Mouse (Mus musculus) granulocyte monocyte progenitor cell, adult 5-6 weeks (primary cell): ENCODE results near the gene Pdgfc. TPM values are rescaled to one million over a fixed set of nuclear protein-coding genes. Genes with fewer than 3 reads are reported as not detected.

ENCODE experiments used
- ATAC-seq: replicated peaks from 2 replicates; pipeline ENCODE4 v1.8.0; 2016; ENCODE audit warnings: mild to moderate bottlenecking, moderate TSS enrichment, inconsistent platforms; ENCODE audit not compliant: poor library complexity, severe bottlenecking
- total RNA-seq, 2 experiments: library from RNA; stranded (forward) in 1 of 2; stranded (reverse) in 1 of 2; fragments of 200-712, 200-1000 nt in 1 of 2; fragments of >200 nt in 1 of 2; fragmentation: Nextera tagmentation in 1 of 2; gene quantifications; 2 replicates each; pipeline ENCODE4 v1.2.3; 2014 to 2017

Gene Pdgfc
- total RNA-seq (2014; fragmentation: Nextera tagmentation) (not detected in 2 replicates), total RNA-seq (2017) (not detected in 2 replicates)

DNA sequence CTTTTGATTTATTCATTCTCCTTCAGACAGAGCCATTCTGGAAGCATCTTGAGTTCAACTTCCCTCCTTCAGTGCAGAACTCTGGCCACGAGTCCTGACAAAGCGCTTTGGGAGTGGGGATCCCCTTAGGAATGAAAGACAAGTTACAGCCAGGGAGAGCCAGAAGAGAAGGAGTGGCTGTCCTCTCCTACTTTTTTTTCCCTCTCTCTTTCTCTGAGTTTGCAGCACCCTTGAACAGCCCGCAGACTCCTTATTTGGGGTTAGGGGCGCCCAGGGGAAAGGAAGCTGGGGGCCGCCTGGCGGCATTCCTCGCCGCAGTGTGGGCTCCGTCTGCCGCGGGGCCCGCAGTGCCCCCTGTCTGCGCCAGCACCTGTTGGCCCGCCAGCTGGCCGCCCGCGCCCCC, at the start of gene Pdgfc:
Gene Pdgfc, plus strand, starts transcription at position 266 of the 403 bp plus-strand sequence.
- ATAC-seq, result no peak

DNA sequence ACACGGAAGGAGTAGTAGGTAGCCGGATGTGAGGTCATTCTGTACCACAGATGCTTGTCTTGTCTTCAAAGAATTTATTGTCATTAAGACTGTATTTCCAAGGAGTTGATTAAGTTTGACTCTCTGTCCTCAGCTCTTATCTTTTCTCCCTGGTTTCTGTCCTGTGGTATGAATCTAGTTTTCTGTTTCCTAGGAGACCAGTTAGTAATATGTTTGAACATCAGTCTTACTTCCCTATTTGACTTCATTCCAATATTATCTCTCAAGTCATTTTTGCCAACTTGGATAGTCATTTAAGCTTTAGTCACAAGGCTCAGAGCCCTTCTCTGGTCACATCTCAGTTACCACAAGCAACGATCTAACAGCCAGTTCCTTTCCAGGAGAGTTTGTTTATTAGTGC, 27.0 kb upstream of the Pdgfc start:
- ATAC-seq, result no peak; the same call in 1 of the 2 replicates

DNA sequence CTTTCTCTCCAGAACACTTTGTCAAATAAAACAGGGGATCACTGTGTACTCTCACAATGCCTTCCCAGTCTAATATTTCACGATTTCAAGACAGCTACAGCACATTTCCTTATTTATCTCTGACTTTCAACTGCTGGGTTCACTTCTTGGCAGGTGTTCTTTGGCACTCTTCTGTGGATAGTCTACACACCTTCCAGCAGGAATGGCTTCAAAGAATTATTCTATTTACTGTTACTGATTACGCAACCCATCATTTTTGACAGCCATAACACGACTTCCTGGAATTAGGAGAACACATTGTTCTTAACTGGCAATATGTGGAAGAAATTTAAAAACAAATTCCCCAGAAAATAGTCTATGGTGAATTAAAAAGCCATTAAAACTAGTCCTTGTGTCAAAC, 26.3 kb upstream of the Pdgfc start:
- no peak for ATAC-seq

DNA sequence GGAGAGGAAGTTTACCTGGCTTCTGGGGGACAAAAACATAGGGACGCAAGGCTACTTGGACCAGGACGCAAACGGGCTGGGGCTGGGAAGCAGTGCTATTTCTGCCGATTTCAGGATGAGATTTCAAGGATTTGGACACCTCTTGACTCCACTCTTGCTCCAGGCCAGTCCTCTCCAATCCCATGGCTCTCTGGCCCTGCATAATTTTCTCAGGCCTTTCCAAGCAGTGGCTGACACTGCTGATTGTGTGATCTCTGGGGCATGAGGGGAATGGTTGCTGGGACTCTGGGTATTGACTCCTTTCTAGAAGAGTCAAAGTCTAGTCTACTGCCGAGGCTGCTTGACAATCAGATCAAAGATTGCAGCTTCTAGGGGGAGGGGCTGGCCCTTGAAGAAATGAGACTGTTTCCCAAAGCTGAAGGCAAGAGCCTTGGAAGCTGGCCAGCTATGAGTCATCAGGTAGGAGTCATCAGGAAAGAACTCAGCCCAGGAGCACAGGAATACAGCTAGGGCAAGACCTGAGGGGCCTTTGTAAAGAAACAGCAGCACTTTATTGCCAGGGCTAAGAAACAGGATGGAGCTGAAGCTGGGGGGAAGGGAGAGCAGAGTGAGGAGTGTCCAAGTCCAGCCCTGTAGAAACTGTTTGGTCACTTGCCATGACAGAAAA, 18.7 kb upstream of the Pdgfc start:
- ATAC-seq, result no peak

DNA sequence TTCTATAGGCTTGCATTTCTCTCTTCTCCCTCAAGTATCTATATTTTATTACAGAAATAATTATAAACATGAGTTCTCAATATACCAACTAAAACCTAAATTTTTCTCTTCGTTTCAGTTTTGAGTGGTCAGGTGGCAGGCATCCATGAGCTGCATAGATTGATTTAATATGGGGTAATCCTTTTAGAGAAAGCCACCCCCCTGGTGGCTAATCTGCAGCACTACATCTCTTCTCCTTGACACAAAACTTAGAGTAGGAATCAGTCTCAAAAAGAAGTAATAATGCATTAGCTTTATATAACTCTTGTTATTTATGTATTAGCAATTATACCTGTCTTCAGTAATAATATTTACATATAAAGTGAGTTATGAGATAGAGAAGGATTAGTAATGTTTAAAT, 16.2 kb upstream of the Pdgfc start:
- peak; percentile 65; the same call in 1 of the 2 replicates for ATAC-seq

DNA sequence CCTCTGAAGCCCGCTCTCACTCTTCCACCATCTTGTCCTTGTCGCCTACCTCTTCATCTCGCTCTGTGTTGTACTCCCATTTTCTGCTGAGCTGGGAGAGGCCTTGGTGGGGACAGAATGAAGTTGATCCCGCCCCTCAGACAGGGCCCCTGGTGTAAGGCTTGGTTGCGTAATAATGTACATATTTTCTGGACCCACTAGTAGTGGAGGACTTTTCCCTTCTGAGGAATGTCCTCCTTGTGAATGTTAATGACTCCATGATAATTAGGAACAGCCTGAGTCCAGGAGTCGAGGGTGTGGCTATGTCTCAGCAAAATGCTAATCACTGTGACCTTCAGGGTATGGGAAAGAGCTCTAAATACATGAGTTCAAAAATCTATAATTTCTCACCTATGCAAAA, 14.4 kb upstream of the Pdgfc start:
- no peak for ATAC-seq

DNA sequence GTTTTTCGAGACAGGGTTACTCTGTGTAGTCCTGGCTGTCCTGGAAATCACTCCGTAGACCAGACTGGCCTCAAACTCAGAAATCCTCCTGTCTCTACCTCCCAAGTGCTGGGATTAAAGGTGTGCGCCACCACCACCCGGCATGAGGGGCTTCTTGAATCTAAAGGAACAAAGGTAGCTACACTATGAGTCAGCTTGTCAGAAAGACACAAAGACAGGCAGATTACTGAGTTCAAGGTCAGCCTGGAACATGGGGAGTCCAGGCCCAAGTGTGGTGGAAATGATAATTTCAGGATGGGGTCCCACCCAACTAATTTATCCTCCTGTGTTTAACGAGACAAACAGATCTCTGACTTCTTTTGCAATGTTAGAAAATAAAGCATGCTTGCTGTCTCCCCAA, 13.9 kb upstream of the Pdgfc start:
- ATAC-seq, result no peak

DNA sequence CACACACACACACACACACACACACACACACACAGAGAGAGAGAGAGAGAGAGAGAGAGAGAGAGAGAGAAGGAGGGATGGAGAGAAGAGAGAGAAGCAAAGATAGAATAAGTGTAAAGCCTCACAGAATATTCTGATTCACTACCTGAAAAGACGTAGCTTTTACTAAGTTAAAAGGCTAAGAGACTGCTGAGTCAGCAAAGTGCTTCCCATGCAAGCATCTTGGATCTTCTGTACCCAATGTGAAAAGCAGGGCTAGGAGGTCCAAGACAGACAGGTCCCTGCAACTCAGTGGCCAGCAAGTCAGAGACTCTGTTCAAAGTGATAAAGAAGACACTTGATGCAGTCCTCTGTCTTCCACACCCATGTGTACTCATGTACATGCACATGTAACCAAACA, 13.4 kb upstream of the Pdgfc start:
- ATAC-seq, result no peak

DNA sequence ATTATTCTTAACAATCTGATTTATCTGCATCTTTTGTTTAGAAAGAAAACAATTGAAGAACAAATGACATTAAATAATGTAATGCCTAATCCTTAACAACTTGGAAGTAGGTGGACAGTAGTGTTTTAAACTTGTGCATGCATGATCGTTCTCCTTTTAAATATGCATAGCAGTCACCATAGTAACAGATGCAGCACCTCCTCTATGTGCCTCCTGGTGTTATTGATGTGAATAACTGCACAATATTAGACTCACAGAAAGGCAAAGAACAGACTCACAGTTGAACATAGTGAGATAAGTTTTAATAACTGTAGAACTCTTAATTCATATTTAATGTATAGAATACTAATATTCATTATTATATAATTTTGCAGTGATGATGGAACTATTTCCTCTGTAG, 12.6 kb upstream of the Pdgfc start:
- no peak for ATAC-seq

DNA sequence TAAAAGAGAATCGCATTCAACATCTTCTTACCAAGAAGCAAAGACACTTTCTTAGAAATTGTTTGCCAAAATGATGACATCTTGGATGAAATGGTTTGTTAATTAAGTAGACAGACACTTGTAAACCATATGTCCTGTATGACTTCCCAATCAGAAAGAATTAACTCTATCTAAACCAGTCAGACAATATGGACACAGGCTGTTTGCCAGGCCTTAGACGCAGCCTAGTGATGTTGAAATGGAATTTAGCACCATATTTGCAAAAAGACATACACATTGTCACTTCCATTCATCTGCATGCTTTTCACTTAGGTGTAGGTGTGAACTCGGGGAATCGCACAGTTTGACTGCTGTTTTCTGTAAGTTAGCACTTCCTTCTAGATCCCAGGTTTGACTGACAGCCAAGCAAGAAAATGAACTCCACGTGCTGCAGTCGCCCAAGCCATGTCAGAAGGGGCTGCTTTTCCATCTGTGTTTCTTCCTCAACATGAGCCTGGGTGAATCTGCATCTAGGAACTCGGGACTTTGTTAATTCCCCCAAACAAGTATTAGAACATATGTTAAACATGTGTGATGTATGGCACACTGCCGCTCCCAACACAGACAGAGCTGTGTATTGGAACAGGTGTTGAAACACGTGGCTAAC, 10.5 kb upstream of the Pdgfc start:
- ATAC-seq, result no peak

DNA sequence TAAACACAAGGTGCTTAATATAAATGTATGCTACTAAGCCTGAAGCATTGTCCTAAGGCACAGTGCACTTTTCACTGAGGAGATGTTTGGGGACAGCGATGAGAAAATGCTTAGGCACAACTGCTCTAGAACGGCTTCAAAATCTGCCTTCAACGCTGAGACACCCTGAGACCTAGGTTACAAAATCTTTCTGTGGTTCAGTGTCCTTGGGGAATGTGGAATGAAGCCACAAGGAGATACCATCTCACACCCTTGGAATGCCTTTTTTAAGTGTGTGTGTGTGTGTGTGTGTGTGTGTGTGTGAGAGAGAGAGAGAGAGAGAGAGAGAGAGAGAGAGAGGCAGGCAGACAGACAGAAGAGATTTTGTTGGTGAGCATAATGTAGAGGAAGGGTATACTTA, 7.9 kb upstream of the Pdgfc start:
- no peak for ATAC-seq

DNA sequence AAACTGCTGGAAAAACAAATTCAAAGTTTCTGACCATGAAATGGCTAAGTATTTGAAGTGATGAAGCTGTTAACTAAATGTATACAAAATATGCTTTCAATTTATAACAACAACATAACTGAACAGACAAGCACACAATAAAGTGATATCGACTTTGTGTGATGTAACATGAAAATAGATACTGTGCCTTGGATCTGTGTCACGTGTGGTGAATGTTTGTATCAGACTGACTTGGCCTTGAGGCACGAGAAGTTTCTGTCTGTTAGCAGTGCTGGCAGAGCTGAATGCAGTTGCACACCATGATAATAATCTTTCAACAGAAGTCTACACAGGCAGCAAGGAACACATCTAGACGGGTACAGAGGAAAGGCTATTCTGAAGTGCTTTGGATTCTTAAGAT, 6.9 kb upstream of the Pdgfc start:
- no peak for ATAC-seq

DNA sequence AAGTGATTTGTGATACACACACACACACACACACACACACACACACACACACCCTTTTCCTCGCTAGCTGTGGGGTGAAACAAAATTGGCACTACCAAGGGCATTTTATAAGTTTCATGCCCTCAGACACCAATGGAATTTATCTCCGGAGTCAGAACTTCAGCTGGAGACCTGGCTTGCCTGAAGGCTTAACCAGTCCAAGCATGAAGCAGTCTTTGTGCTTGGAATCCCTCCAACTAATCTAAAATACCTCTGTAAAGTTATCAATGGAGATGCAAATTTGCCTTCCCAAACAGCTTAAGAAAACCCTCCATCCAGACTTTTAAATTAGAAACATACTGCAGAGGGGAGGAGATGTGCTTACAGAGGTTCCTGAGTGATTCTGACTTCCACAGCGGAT, 6.3 kb upstream of the Pdgfc start:
- ATAC-seq, result no peak

DNA sequence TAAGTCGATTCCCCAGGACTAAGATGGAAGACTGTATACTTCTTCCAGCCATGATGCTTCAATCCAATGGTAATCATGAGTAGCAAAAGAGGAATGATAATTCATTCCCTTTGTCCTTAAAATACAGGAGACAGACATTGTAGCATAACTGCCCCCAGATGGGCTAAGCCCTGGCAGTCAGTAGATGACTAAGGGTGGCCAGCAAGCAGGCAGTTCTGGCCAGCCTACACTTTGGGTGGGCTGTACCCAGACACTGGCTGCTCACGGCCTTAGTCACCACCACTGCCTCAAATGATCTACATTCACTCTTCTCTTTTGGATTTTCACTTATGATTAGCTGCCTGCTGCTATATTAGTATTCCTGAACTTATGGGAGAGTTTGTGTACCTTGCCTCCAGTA, 5.9 kb upstream of the Pdgfc start:
- ATAC-seq, result no peak

DNA sequence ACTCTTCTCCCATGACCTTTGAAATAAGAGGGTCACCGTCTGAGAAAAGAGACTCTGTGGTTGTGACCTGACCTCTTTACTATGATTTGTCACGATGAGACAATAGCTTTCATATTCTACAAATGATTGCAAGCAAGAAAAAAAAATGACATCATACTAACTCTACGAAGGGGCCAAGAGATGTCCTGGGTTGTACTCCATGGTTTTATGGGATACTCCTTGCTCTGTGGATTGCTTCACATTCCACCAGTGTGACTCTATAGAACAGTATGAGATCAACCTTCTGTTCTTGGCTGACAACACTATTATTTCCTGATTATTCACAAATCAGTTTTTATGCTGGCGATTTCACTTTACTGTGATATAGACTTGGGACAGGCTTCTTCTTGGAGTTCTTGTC, 4.2 kb upstream of the Pdgfc start:
- ATAC-seq, result no peak

DNA sequence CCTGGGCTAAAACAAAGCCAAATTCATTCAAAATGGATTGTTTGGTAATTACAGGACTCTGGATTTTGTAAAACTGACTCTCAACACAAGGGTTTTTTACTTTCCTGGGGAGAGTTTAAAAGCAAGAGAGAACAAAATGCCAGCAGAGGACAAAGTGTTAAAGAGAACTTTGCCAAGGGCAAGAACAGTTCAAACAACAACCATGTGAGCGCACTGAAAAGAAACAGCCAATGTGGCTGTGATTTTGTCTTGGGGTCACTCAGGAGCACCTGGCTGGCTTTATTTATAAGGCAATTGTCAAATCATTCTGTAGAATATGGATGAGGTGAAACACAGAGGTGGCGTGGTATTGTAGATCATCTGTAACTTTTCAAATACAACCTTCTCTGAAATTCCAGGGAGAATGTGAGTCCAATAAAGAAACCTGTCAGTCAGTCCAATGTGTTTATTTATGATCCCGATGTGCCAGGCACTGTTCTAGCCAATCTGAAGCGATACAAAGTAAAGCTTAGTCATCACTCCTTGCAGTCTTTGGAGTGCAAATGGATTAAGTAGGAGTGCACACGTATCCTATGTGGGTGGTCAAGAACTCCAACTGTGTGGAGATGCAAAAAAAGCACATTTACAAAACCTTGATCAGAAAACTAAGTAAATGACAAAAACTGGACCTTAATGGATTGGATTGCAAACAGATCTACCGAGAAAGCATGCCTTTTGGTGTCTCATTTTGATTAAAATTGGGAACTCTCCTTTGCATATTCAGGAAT, 1.7 kb upstream of the Pdgfc start:
- ATAC-seq, result no peak

DNA sequence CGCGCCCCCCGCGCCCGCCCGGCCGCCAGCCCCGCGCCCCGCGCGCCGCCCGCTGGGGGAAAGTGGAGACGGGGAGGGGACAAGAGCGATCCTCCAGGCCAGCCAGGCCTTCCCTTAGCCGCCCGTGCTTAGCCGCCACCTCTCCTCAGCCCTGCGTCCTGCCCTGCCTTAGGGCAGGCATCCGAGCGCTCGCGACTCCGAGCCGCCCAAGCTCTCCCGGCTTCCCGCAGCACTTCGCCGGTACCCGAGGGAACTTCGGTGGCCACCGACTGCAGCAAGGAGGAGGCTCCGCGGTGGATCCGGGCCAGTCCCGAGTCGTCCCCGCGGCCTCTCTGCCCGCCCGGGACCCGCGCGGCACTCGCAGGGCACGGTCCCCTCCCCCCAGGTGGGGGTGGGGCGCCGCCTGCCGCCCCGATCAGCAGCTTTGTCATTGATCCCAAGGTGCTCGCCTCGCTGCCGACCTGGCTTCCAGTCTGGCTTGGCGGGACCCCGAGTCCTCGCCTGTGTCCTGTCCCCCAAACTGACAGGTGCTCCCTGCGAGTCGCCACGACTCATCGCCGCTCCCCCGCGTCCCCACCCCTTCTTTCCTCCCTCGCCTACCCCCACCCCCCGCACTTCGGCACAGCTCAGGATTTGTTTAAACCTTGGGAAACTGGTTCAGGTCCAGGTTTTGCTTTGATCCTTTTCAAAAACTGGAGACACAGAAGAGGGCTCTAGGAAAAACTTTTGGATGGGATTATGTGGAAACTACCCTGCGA, 517 bp downstream of the Pdgfc start:
- peak; percentile 32 for ATAC-seq

DNA sequence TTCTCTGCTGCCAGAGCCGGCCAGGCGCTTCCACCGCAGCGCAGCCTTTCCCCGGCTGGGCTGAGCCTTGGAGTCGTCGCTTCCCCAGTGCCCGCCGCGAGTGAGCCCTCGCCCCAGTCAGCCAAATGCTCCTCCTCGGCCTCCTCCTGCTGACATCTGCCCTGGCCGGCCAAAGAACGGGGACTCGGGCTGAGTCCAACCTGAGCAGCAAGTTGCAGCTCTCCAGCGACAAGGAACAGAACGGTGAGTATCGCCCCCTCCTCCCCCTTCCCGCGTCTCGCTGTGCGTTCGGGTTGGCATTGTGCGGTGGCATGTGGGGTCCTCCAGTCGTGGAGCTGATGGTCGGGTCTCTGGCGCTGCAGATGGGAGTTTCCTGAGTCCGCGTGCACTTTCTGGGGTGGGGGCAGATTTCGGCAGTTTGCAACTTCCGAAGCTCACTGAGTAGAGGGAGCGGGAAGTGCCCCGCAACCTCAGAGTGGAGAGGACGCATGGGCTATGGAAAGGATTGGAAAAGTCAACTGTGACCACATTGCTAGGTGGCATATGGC, 1.2 kb downstream of the Pdgfc start:
- ATAC-seq, result peak; percentile 63

DNA sequence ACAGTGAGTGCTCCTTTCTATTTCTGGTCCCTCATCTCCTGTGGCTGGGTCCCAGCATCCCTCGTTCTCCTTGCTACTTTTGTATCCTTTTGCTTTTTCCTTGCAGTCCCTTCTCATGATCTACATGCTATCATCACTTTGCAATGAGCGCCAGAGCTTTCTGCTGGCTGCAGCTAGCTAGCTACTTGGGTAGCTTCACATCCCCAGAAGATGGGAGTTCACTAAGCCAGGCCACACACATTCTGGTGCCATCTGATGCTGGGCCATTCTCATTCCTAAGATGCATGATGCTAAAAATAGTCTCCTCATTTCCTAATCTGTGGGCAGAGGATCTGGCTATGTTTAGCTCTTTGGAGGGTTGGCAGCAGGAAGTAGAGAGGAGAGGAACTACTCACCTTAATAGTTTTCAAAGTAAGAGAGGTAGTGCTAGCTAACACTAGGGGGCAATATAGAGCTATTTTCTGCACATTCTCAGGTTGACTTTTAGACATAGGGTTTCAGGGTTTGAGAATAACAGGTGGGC, 3.0 kb downstream of the Pdgfc start:
- ATAC-seq, result peak; percentile 74

DNA sequence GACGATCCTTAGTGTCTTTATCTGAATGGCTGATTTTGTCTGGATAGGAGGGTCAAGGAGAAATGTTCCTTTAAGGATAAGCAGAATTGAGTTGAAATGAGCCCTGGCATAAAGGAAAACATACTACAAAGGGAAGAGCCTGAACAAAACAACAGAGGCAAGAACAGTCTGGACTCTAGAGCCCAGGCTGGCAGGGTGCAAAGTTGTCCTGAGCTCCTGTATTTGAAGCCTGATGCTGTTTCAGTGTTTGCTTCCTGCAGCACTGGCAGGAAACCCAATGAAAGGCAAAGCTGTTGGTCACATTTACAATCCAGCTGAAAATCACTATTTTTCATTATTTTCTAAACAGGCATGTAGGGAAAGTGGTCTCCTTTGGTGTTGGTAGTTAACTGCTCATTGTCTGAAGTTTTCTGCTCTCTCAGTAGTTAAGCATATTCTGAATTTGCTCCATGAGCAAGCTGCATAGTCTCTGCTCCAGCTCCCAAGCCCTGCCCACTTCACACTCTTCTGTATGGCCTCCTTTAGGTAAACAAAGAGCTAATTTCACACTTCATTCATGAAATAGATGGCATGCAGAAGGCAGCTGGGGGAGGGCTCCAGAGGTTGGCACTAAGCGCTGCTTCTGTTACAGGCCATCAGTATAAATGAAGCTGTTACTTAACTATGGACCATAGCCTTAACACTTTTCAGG, 8.6 kb downstream of the Pdgfc start:
- ATAC-seq, result no peak
